Mouse (Mus musculus) CH12.LX (cell line): Measurements from ENCODE around the gene Dpp6.

Experiments used
- CHD1 ChIP-seq: IDR thresholded peaks from 2 replicates; pipeline ENCODE4 v1.6.1; 2012; ENCODE audit warnings: low read depth, low read length, improper control_type of control experiment, inconsistent platforms
- CTCF ChIP-seq, 2 experiments: IDR thresholded peaks in 1 of 2; conservative IDR thresholded peaks in 1 of 2; 2 replicates each; pipeline ENCODE4 v1.5.1; 2011 to 2012; ENCODE audit warnings: low read depth in 2 of 2, low read length in 2 of 2, improper control_type of control experiment in 1 of 2, inconsistent platforms in 1 of 2, mild to moderate bottlenecking in 1 of 2, moderate library complexity in 1 of 2
- POLR2A ChIP-seq: IDR thresholded peaks from 2 replicates; pipeline ENCODE4 v1.6.1; 2011; ENCODE audit warnings: low read depth, mild to moderate bottlenecking, improper control_type of control experiment, low read length
- TBP ChIP-seq: conservative IDR thresholded peaks from 2 replicates; pipeline ENCODE4 v1.6.1; 2011; ENCODE audit warnings: low read depth, low read length, improper control_type of control experiment
- USF2 ChIP-seq: conservative IDR thresholded peaks from 2 replicates; pipeline ENCODE4 v1.6.1; 2011; ENCODE audit warnings: low read depth, low read length, improper control_type of control experiment
- ZKSCAN1 ChIP-seq: IDR thresholded peaks from 2 replicates; pipeline ENCODE4 v1.6.1; 2012; ENCODE audit warnings: low read depth, inconsistent platforms, low read length, improper control_type of control experiment, borderline replicate concordance

- TF ChIP-seq CTCF (conservative IDR thresholded peaks at IDR 0.05 in 1 of 2, IDR thresholded peaks at IDR 0.05 in 1 of 2; ENCODE audit: low read depth in 2 of 2, low read length in 2 of 2), result no peak
- no peak for TF ChIP-seq TBP
- no peak for TF ChIP-seq POLR2A
- TF ChIP-seq USF2, result no peak
- TF ChIP-seq ZKSCAN1, result no peak
- no peak for TF ChIP-seq CHD1
Measured at GRCm38 (mm10) chr5:27265281-27265680, 448.3 kb downstream of the Dpp6 start.
